Mouse (Mus musculus) hindlimb bud, embryonic 11.5 days (tissue): ENCODE measurements at regions not wholly inside any gene's neighbourhood (a gene's known extent, or its start where the extent isn't known, plus 50 kb on each side); places are given as distances from the start of the nearest gene placed in this dataset.

Experiments used
- DNase-seq: peaks from one replicate; pipeline ENCODE4 v3.0.0-alpha.2; 2012; ENCODE audit warnings: low read depth, low spot score; ENCODE audit errors: extremely low spot score

- DNase-seq = no peak
Measured at GRCm38 (mm10) chr12:77760976-77761375, 433.1 kb upstream of the Gm6657 start.

DNA sequence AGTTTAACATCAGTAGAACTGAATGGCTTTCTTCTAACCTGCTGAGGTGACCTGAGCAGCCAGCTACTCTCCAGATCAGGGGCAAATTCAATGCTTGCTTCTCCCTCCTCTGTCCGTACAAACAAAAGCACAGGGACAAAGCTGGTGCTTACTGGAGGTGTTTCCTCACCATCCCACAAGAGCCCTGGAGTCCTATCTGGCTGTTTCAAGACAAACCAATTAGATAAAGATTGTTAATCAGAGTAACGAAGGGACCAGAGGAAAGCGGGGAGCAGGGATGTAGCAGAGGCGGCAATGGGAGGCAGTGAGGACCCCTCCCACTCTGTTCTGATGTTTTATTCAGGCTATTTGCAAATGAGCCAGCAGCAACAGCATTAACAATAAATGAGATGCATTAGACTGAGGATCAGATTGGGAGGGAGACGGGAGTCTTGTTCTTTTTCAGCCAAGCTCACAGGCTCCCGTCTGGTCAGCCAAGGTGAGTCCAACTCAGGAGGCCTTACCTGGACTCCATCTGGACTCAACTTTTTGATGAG is 418.0 kb upstream of the Gm6657 start:
- no peak for DNase-seq

- no peak for DNase-seq
Measured at GRCm38 (mm10) chr12:77776755-77777154, 417.3 kb upstream of the Gm6657 start.

GRCm38 (mm10) chr12:77780885-77781698 is 412.9 kb upstream of the Gm6657 start:
- peak; percentile 52 for DNase-seq

DNA sequence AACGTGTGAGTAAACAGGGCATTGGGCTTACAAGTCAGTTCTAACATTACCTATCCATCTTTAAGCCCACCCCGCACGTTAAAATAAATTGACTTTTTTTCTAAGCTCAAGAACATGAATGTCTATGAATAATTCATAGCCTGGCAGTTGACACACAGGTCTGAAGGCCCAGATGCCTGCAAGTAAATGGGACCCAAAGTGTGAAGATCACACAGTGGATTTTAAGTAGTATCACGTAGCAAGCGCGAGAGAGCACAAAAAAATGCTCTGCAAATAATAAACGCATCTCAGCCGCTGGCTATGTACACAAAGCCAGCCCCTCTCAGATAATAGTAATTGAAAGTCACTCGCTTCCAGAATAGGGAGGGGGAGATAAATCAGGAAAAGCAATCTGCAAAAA is 410.1 kb upstream of the Gm6657 start:
- DNase-seq = no peak

DNA sequence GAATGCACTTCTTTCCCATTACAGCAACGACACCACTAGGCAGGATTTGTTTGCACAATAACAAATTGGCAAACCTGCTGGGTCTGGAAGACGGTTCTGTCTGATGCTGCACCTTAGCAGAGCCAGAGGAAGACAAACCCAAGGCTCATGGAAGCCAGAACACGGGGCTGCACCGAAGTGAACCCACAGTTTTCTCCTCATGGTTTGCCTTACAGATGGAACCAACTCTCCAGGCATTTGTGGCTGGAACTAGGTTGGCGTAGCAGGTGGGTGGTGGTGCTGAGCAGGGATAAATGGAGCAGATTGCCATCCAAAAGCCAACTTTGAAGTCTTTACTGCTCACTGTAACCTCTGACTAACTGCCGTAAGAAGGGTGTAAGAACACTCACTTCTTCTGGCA is 408.4 kb upstream of the Gm6657 start:
- DNase-seq = no peak

DNA sequence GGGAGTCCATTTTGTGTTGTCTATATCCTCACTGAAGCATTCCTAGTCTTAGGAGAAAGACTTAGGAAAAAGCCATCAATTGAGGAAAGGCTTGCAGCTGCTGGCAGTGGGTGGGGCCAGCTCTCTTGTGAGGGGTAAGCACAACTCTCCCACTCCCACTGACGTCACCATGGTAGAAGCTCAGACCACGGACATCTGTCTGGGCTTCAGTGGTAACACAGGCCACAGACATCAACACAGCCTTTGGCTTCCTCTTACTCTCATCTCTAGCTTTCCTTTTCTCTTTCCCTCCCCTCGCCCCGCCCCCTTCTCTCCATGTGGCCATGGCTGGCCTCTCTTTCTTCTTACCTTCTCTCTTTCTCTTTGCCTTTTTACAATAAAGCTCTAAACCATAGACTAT is 407.4 kb upstream of the Gm6657 start:
- no peak for DNase-seq

DNA sequence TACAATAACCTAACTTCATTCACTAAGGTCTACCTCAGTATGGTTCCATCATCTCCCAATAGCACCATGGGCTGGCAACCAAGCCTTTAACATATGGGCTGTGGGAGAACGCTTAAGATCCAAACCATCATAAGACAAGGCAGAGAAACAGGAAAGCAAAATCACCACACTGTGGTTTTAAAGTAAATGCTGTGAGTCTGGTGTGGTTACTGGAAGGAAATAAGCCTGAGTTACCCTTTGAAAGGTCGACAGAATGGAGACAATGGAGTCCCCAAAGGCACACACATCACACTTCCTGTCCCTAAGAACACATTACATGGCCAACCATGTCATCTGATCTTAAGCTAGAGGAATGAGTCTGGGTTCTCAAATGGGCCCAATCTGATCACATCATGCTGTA is 405.8 kb upstream of the Gm6657 start:
- DNase-seq = no peak

- no peak for DNase-seq
Measured at GRCm38 (mm10) chr12:77789427-77789826, 404.6 kb upstream of the Gm6657 start.

DNA sequence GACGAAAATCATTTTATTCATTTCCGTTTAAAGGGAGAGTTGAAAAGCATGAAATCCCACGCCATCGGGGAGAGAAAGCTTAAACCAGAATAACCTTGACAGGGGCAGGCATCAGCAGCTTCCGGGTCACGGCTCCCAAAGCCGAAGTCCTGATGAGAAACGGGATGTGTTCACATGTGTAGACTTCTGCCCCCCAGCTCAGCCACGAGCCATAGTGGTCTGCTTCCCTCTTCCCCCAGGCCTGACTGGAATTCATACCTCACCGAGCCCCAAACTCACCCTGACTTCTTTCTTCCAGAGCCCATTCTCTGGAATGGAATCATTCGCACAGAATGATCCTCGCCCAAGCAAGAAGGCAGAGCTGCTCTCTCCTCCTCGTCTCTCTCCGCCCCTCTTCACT is 404.2 kb upstream of the Gm6657 start:
- no peak for DNase-seq

- DNase-seq = no peak
Measured at GRCm38 (mm10) chr12:77790891-77791672, 403.0 kb upstream of the Gm6657 start.

DNA sequence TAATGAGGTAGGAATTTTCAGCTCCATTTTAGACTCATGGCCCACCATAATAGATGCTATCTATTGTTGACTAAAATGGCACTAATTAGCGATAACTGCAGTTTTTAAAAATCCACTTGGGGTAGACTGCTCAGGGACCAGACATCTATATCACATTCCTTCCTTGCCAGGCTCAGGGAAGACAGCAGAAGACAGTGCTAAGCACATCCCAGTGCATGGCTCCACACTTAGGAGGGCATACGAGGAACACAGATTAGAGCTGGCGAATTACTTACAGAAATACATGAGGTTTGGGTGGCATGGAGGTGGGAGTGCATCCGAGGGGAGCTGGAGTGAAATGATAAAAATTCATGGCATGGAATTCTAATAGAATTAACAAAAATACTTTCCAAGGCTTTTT is 395.5 kb upstream of the Gm6657 start:
- no peak for DNase-seq

- no peak for DNase-seq
Measured at GRCm38 (mm10) chr12:77799134-77799770, 394.8 kb upstream of the Gm6657 start.

- no peak for DNase-seq
Measured at GRCm38 (mm10) chr12:77807674-77808073, 386.4 kb upstream of the Gm6657 start.

DNA sequence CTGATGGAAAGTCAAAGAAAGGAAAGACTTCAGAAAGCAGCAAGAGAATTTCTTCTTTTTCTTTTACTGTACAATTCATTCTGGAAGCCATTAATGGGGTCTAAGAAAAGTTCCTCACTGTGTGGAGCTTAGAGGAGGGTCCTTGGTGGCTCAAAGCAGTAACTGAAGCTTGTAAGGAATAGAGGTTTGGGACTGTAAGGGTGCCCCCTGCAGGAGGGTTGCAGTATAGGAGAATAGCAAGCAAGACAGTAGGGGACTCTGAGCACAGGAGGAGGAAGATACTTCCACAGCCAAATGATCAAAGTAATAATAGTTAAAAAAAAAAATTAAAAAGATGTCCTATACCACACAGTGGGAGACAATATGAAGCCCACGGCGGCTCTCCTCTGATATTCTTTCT is 382.8 kb upstream of the Gm6657 start:
- DNase-seq = no peak

GRCm38 (mm10) chr12:77819456-77819855 is 374.6 kb upstream of the Gm6657 start:
- no peak for DNase-seq

GRCm38 (mm10) chr12:77823381-77824030 is 370.5 kb upstream of the Gm6657 start:
- no peak for DNase-seq

GRCm38 (mm10) chr12:77833411-77834169 is 360.5 kb upstream of the Gm6657 start:
- DNase-seq = no peak

DNA sequence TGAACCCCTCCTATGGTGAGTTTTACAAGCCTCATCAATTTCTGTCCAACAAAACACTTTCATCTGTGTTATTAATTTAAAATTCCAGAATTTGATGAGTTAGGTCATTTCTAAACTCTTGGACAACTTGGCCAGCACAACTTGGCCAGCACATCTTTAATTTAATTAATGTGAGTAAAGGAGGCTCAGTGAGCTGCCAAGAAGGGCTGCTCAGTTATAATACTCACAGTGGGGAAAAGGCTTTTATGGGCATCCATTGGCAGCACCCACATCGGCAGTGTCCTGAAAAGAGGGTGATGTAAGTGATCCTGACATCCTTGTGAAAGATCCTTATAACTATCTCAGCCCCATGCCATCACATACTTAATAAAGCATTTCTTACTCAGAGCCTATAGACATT is 359.2 kb upstream of the Gm6657 start:
- DNase-seq = no peak

- no peak for DNase-seq
Measured at GRCm38 (mm10) chr12:77836231-77836630, 357.8 kb upstream of the Gm6657 start.
